Mouse (Mus musculus) frontal cortex, postnatal 14 days (tissue): ENCODE results near the gene Rtl8c.
A peak's percentile ranks its signal among the peaks of the same experiment; 100 is the strongest.
"Not testable (repeated sequence)": the region's sequence is repeated elsewhere in the genome, so short reads cannot be mapped to it uniquely, and the experiment has no call there.

Source experiments
- DNase-seq, 2 experiments: peaks; one replicate each; pipeline ENCODE4 v3.0.0; 2022; ENCODE audit warnings: low spot score in 2 of 2

Gene Rtl8c

GRCm38 (mm10) chrX:53607242-53608121 lies at the start of gene Rtl8c:
Gene Rtl8c, plus strand, starts transcription at chrX:53608032.
- peak; percentile 68 to 74 for DNase-seq

- DNase-seq = no peak
These were observed 28.5 kb upstream of the Rtl8c start for GRCm38 (mm10) chrX:53579311-53579710.

- DNase-seq = not testable (repeated sequence)
These were observed 26.4 kb upstream of the Rtl8c start for GRCm38 (mm10) chrX:53581407-53581806.

GRCm38 (mm10) chrX:53583404-53583803 lies 24.4 kb upstream of the Rtl8c start:
- DNase-seq = not testable (repeated sequence)

GRCm38 (mm10) chrX:53599993-53600392 lies 7.8 kb upstream of the Rtl8c start:
- peak; percentile 7 to 50 for DNase-seq

GRCm38 (mm10) chrX:53606176-53606575 lies 1.7 kb upstream of the Rtl8c start:
- DNase-seq = not testable (repeated sequence)

GRCm38 (mm10) chrX:53608122-53608813 lies 436 bp downstream of the Rtl8c start:
- peak; percentile 5 for DNase-seq

- not testable (repeated sequence) for DNase-seq
These were observed 1.0 kb downstream of the Rtl8c start, which contains the start of gene Gm14597 for GRCm38 (mm10) chrX:53608879-53609278. Gene Gm14597, minus strand, starts transcription at chrX:53608979.

- peak; percentile 13 to 64 for DNase-seq
These were observed 2.7 kb downstream of the Rtl8c start for GRCm38 (mm10) chrX:53610571-53610970.

GRCm38 (mm10) chrX:53611395-53611794 lies 3.6 kb downstream of the Rtl8c start:
- not testable (repeated sequence) for DNase-seq

- not testable (repeated sequence) for DNase-seq
These were observed 30.3 kb downstream of the Rtl8c start for GRCm38 (mm10) chrX:53638107-53638506.

- not testable (repeated sequence) for DNase-seq
These were observed 34.8 kb downstream of the Rtl8c start for GRCm38 (mm10) chrX:53642604-53642979.

GRCm38 (mm10) chrX:53642980-53643961 lies 35.4 kb downstream of the Rtl8c start, which contains the start of gene Rtl8a:
Gene Rtl8a, minus strand, starts transcription at chrX:53643682.
- peak; percentile 44 to 49 for DNase-seq

- DNase-seq = no peak
These were observed 38.1 kb downstream of the Rtl8c start for GRCm38 (mm10) chrX:53645885-53646284.

GRCm38 (mm10) chrX:53652917-53653316 lies 45.1 kb downstream of the Rtl8c start:
- DNase-seq = not testable (repeated sequence)
